Mouse (Mus musculus): ENCODE data around the gene Guk1.

Guk1 gene

DNA sequence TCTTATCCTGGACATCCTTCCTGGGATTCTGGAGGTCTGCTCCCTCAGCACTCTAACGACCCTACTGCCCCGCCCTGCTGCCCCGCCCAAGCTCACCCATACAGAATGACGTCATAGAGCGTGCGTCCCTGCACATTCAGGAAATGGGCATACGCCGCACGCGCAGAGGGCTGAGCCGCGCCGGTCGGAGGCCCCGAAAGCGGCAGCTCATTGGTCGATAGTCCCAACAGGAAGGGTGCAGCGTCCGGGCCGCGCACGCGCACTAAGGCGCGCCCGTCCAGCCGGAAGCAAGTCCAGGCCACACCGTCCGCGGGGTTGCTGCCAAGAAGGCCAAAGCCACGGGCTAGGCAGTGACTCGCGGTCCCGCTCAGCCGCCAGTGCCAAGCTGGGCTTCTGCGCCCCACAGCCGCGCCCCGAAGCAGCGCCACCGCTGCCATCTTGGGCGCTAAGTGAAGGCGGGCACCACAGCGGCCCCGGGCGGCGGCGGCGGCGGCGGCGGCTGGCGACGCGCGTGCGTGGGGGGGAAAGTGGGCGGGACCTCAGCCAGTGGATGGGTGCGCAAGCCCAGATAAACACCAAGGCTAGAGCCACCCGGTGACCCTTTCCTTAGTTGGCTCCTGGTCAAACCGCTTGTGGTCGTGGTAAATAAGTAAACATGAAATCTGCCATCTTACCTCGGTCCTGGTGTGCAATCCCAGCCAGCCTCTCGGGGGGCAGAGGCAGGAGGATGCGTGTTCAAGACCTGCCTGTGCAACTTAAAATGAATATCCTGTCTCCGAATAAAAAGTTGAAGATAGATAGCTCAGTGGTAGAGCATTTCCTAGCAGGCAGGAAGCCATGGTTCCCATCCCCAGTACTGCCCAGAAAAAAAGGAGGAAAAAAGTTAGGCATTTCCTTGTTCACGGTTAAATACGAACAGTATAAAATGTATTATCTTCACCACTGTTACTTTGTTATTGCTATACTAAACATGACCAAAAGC lies 28.5 kb downstream of the Guk1 start, which contains the start of gene Iba57:
Gene Iba57, minus strand, starts transcription at position 485 of the 982 bp plus-strand sequence.
- CTCF ChIA-PET, result interaction anchor here (1.8 kb wide), 1 partner anchor 53 kb away, joined by 4 read pairs; no protein-coding TSS in a partner anchor

DNA sequence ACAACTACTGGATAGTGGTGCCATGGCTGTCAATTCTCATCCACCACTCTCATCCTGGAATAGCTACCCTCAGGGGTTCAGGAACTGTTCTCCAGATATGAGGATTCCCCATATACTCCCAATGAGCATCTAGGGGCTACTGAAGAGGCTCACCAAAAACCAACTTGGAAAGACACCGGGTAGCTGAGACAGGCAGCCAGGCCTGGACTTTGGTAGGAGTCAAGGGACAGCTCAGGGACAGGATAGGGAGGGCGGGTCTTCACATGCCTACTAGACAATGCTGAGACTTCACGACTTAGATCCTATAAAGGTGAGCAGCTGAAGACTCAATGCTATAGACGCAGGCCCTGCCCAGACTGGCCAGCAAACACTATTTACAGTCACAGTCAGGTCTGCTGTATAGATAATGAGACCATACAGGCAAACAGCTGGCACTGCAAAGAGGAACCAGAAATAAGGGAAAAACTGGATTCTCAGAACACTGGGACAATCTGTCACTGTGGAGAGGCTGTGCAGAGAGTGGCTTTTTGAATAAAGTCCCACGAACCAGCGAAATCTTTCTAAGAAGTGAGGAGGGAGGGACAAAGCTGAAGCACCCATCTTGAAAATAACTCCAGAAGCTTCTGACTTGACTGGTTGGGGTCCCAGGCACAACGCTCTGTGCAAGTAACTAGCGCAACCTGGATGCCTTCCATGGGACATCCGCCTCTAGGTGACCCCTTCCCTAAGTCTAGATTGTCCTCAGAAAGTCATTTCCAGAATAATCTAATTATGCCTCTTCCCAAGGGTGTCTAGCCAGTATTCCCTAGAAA lies 29.4 kb downstream of the Guk1 start:
- CTCF ChIA-PET, result interaction anchor here (0.6 kb wide), 1 partner anchor 675 kb away, joined by 4 read pairs; no protein-coding TSS in a partner anchor

DNA sequence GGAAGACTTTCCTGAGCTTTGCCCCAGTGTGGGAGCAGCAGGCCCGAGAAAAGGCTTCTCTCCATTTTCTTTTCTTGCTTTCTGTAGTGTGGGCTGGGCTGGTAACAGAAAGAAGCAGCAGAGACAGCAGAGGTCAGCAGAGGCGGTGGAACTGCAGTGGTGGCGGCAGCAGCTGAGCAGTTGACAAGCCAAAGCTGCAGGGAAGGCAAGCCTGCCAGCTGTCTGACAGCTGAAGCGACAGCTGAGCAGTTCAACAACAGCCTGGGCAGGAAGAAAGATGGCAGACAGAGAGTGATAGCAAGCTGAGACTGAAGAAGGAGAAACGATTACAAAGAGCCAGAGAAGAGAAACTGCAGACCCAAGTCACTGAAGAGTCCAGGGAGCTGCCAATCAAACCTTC lies 30.6 kb downstream of the Guk1 start:
- CTCF ChIA-PET, result interaction anchor here (0.6 kb wide), 1 partner anchor 232 kb away, joined by 3 read pairs; no protein-coding TSS in a partner anchor

DNA sequence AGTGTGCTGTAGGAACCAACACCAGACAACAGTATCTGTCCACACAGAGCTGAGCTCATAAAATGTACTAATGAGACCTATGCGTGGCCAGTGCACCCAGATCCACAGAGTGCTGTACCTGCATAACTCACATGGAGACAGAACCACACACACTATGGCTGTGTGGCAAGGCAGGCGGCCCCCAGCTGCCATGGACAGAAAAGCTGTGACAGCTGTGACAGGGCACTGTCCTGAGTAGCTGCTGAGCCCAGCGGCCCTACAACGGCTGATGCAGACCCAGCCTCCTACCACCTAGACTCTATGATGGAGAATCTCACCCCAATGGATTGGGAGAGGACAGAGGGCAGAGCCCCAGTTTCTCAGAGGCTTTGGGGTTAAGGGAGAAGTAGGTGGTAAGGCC lies 32.5 kb downstream of the Guk1 start:
- CTCF ChIA-PET, result no interaction called here

DNA sequence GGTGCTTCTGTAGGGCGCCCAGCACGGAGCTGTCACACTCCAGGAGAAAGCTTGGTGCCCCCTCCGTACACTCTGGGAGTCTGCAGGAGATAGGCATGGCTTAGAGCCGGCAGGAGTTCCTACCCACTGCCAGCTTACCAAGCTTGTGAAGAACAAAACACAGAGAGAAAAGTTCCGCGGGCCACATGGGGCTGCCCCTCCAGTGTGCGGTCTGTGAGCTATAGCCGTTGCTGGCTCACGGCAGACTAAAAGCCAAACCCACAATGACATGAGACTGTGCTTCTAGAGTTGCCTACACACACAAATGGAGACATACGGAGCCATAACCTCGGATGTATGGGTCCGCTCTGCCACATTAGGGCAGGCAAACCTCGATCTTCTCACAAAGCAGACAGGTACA lies 32.9 kb downstream of the Guk1 start:
- CTCF ChIA-PET, result interaction anchor here (0.5 kb wide), 1 partner anchor 266 kb away, joined by 3 read pairs; no protein-coding TSS in a partner anchor

DNA sequence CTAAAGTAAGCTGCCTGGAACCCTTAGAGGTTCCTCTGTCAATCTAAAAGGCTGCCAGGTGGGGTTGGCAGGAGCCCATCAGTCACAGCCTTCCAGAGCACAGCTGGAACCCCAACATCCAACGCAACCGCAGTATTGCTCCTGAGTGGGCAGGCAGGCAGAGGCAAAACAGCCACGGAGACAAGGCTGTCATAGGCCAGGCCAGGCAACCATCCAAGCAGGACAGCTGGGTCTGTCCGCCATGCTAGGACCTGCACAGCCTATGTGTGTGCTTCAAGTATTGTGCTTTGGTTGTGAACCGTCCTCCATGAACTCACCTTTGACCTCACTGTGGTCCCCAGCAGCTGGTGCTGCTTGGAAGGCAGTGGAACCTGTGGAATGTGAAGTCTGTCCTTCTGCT lies 36.1 kb downstream of the Guk1 start:
- CTCF ChIA-PET, result no interaction called here

DNA sequence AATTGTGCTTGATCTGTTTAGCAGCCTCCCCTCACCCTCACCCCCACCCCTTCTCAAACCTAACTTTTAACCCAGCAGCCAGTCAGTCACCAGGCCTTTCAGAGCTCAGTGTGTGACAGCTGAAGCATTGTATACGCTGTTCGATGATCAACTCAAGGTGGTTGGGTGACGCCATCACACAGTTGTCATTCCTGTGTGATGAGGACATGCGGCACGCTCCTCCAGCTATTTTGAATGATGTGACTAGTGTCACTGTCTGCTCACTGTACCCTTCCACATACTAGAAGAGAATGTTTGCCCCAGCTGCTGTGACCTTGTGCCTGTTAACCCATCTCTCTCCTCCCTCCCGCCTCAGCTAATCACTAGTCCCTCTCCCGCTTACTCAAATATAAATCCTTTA lies 37.8 kb downstream of the Guk1 start:
- CTCF ChIA-PET, result no interaction called here

DNA sequence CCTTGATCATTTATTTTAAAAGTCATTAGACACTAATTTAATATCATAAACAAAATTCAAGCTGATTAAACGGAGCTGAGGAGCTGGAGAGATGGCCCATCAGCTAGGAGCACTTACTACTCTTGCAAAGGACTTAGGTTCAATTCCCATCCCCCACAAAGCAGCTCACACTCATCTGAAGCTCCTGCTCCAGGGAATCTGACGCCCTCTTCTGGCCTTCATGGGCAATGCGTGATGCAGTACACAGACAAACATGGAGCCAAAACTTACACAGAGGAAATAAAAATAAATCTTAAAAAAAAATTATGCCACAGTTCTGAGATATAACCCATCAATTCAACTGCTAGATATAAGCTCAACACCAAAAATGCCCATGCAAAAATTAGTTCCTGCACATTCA lies 40.3 kb downstream of the Guk1 start:
- CTCF ChIA-PET, result no interaction called here

DNA sequence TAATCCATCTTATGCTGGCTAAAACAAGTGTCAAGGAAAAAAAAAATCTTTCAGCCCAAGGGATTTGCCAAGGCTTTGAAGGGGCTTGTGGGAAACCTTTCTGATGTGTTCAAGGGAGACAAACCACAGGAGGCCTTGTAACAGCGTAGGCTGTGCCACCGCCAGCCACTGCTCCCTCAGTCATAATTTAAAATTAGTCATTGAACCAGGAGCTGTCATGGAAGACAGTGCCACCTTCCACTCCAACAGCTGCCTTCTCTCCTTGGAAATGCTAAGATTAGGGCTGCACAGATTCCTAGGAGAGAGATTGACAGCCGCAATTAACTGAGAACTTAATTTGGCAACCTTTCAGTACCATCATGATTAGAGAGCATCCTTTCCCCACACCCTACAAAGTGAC lies 42.7 kb downstream of the Guk1 start:
- CTCF ChIA-PET, result interaction anchor here (0.7 kb wide), 1 partner anchor 86 kb away, joined by 5 read pairs; no protein-coding TSS in a partner anchor

DNA sequence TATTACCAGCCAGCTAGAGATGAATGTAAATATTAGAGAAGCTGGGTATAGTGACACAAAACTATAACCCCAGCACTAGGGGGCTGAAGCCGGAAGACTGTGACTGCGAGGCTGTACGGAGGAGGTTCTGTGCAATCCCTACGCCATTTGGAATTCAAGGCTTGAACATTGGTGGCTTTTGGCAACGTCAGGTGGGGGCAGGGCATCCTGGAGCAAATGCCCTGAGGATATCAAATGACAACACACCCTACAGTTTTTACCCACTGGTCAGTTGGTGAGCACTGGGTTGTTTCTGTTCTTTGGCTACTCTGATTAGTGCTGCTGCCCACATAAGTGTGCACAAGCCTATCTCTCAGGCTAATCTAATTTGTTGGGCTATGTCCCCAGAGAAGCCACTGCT lies 49.0 kb downstream of the Guk1 start:
- CTCF ChIA-PET, result no interaction called here

DNA sequence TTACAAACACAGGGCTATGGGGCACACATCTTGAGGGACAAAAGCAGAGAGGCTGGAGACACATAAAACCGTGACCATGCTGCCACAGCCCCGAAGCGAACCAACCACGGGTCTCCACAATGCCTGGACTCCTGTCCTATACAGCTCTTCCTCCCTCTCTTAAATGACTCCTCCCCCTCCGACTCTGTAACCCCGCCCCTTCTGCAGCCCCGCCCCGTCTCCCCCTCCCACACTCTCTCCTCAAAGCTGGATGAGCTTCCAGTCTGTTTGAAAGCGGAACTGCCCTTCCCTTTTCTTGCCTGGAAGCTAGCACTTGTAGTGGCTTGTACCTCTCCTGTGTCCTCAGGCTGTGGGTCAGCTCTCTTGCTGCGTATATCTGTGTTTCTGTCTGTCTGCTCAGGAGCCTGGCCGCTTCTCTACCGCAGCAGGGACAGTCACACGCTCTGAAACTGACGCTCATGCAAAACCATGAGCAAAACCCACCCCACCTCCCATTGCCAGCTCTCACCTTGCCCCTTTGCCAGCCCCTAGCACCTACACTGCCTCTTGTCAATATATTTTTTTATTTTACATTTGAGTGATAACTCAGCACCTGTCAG lies 50.1 kb downstream of the Guk1 start:
- CTCF ChIA-PET, result no interaction called here

DNA sequence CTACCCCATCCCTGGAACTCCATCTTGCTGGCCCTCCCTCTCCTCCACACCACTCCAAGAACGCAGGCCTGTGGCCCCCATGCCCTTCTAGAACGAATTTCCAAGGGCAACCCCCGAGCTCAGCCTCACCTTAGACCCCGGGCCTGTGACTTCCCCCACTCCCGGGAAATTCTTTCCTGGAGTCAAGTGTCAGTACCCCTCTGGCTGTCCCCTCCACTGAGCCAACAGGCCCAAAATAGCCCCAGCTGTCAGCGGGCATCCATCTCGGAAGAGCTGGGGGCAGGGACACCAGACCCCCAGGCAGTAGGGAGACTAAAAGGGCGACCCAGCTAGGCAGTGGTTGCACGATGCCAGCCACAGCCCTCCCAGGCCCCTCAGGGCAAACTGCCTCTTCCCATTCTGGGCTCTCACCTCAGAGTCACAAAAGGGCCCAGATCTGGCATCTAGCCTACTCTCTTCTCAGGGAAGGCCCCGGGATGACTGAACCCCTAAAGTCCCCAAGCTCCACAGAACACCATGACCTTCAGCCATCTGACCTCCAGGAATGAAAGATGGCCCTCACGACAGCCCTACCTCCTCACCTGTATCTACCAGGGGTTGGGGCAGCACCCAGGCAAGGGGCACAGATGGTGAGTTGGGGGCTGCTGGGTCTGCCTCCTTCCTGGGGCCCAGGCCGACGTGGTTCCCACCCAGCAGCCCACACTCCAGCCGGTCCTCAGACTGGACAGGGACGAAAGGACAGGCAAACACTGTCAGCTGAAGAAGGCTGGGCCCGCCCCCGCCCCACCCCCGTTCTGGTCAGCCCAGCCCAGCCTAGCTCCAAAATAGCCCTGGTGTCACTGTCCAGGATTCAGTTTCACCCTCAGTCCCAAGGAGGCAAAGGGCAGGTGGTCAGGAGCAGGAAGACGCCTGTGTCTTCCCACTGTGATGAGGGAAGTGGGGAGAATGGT lies 53.2 kb downstream of the Guk1 start:
- CTCF ChIA-PET, result no interaction called here

DNA sequence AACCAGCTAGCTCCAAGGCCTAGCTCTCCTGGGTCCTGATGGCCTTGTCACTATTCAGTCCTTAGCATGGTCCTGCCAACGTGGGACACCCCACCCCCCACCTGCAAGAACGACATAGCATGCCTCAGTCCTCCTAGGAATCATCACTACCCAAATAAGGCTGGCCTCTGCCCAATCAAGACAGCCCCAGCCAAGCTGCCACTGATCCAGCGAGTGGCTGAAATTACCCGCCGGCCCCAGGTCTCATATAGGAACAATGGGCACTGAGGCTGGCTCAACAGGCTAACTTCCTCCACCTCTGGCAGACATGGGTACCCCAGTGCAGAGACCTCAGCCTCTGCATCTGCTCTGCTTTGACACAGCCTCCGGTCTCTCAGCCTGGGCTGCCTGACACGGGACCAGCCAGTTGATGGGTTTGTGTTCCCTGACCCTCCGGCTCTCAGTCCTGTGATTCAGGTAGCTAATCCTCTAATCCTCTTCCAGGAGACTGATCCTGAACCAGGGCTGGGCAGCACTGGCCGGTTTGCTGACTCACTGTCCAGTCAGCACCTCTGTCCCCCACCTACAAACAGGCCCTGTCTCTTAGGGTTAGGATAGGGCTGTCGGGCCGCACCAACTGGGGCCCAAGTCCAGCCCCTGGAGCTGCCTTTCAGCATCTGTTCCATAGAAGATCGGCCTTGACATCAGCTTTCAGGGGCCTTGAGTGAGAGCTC lies 54.9 kb downstream of the Guk1 start:
- CTCF ChIA-PET, result no interaction called here

DNA sequence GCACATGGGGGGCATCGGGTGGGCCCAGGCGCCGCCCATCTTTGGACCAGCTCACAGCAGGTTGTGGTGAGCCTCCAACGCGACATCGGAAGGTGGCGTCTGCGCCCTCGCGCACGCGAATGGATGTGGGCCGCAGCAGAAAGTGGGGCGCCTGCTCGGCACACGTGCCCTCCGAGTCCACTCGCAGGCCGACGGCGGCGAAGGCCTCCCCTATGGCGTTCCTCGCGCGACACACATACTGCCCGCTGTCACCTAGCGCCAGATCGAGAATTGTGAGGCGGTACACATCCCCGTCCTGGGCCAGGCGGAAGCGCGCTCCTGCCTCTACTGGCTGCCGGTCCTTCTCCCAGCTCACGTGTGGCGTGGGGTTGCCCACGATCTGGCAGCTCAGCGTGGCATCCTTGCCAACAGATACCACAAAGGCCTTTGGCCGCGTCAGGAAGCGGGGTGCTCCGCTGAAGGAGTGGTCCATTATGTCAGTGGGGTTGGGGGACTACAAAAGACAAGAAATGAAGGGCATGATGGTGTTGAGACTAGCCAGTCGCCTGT lies 56.0 kb downstream of the Guk1 start, which contains the start of gene Obscn:
Gene Obscn, minus strand, starts transcription at position 499 of the 549 bp plus-strand sequence.
- CTCF ChIA-PET, result no interaction called here

DNA sequence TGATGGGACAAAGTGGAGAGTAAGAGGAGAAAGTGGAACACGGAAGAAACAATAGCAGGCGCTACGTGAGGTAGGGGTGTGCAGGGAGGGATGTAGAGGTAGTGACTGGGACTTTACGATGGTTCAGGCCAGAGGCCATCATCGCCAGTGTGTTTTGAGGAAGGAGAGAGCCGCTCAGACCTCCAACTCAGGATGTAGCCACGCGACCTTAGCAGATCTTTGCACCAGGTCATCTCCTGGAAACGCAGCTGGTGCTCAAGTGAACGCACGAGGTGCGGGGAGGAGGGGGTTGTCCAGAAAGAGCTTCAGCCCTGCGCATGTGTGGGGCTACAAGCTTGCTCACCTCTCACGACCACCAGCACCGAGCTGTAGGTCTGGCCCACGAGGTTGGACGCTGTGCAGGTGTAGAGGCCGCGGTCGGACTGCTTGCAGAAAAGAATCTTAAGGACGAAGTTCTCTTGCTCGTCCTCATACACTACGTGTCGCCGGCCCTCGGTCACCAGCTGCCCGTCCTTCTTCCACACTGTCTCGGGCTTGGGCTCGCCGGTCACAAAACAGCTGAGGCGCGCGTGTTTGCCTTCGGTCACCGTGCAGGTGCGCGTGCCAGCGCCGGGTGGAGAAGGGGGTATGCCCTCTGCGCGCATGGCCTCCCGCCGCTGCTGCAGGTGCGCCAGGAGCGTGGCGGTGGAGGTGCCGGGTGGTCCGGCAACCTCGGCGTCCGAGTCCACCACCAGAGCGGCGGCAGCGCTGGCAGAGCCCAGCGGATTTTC lies 56.8 kb downstream of the Guk1 start:
- CTCF ChIA-PET, result no interaction called here

DNA sequence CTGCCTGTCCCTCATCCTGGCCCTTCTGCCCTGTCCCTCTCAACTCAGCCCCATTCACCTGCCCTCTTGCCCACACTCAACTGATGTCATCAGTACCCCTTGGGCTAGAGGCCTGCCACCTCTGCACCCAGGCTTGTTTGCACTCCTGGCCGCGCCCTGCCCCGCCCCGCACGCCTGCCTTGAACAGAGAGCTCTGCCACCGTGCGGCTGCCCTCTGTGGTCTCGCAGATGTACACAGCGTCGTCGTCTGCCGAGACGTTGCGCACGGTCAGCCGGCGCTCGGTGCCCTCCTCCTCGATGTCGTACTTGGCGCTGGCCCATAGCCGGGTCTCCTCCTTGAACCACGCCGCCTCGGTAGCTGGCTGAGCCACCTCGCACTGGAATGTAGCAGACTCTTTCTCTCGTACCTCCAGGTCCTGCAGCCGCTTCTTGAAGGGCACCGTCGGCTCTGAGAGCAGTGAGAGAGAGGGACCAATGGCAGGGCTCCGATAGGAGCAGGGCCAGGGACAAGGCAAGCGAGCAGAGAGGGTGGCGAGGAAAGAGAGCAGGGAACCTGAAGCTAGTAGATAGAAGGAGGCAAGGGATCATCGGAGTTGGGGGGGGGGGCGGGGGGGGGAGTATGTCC lies 57.5 kb downstream of the Guk1 start:
- CTCF ChIA-PET, result no interaction called here
